Mouse (Mus musculus) MEL (cell line): Measurements from ENCODE around the gene Gpatch2l. TPM values are rescaled to one million over a fixed set of nuclear protein-coding genes. Genes with fewer than 3 reads are reported as not detected.

Experiments
- DNase-seq: peaks from one replicate; pipeline ENCODE4 v3.0.0; 2011; ENCODE audit warnings: low read depth, low spot score
- H3K27ac ChIP-seq: 2 replicates; pipeline ENCODE4 v1.5.1; 2012; ENCODE audit warnings: low read depth, mild to moderate bottlenecking, control low read depth, low read length, moderate library complexity; ENCODE audit not compliant: control insufficient read depth
- H3K27me3 ChIP-seq, 2 experiments: fragments of 150-350 bp in 1 of 2; sonication (generic) in 1 of 2; 2 replicates each; pipeline ENCODE4 v1.6.1; 2012; ENCODE audit warnings: low read length in 2 of 2, mild to moderate bottlenecking in 2 of 2, improper control_type of control experiment in 1 of 2, moderate library complexity in 1 of 2; ENCODE audit not compliant: insufficient read depth in 2 of 2, control insufficient read depth in 1 of 2
- H3K36me3 ChIP-seq, 2 experiments: 2 replicates each; pipeline ENCODE4 v1.6.1; 2012 to 2014; ENCODE audit warnings: low read length in 2 of 2, improper control_type of control experiment in 1 of 2, inconsistent platforms in 1 of 2, mild to moderate bottlenecking in 1 of 2; ENCODE audit not compliant: insufficient read depth in 2 of 2, control insufficient read depth in 1 of 2
- H3K4me1 ChIP-seq, 2 experiments: fragments of 150-350 bp in 1 of 2; sonication (generic) in 1 of 2; 2 replicates each; pipeline ENCODE4 v1.6.1; 2012; ENCODE audit warnings: low read length in 2 of 2, improper control_type of control experiment in 1 of 2, mild to moderate bottlenecking in 1 of 2; ENCODE audit not compliant: insufficient read depth in 2 of 2, control insufficient read depth in 1 of 2
- H3K4me3 ChIP-seq, 2 experiments: fragments of 150-350 bp in 1 of 2; sonication (generic) in 1 of 2; 2 replicates each; pipeline ENCODE4 v1.5.1; 2012; ENCODE audit warnings: low read depth in 2 of 2, low read length in 2 of 2, mild to moderate bottlenecking in 2 of 2, moderate library complexity in 2 of 2, control low read depth in 1 of 2, improper control_type of control experiment in 1 of 2; ENCODE audit not compliant: control insufficient read depth in 1 of 2, insufficient read depth in 1 of 2
- H3K79me2 ChIP-seq: 2 replicates; pipeline ENCODE4 v1.6.1; 2012; ENCODE audit warnings: mild to moderate bottlenecking, low read length, moderate library complexity; ENCODE audit not compliant: control insufficient read depth, poor library complexity, insufficient read depth
- H3K9ac ChIP-seq: 2 replicates; pipeline ENCODE4 v1.6.1; 2012; ENCODE audit warnings: low read depth, mild to moderate bottlenecking, control low read depth, low read length, moderate library complexity; ENCODE audit not compliant: control insufficient read depth, poor library complexity, severe bottlenecking
- H3K9me3 ChIP-seq: fragments of 150-350 bp; sonication (generic); replicated peaks from 2 replicates; pipeline ENCODE4 v1.6.1; 2012; ENCODE audit warnings: mild to moderate bottlenecking, low read length, improper control_type of control experiment, moderate library complexity; ENCODE audit not compliant: insufficient read depth
- CHD2 ChIP-seq: IDR thresholded peaks from 2 replicates; pipeline ENCODE4 v1.6.1; 2011; ENCODE audit warnings: low read length, improper control_type of control experiment
- E2F4 ChIP-seq: IDR thresholded peaks from 2 replicates; pipeline ENCODE4 v1.6.1; 2011; ENCODE audit warnings: low read depth, low read length, improper control_type of control experiment, borderline replicate concordance
- ELF1 ChIP-seq: IDR thresholded peaks from 2 replicates; pipeline ENCODE4 v1.6.1; 2014; ENCODE audit warnings: low read depth, mild to moderate bottlenecking, inconsistent platforms, low read length, improper control_type of control experiment, moderate library complexity
- GABPA ChIP-seq: IDR thresholded peaks from 2 replicates; pipeline ENCODE4 v1.6.1; 2012; ENCODE audit warnings: low read depth, mild to moderate bottlenecking, inconsistent platforms, low read length, improper control_type of control experiment, moderate library complexity
- KAT2A ChIP-seq: conservative IDR thresholded peaks from 2 replicates; pipeline ENCODE4 v1.6.1; 2012; ENCODE audit warnings: low read depth, low read length, improper control_type of control experiment, inconsistent platforms
- MAX ChIP-seq: IDR thresholded peaks from 2 replicates; pipeline ENCODE4 v1.6.1; 2011; ENCODE audit warnings: low read length, improper control_type of control experiment
- MAZ ChIP-seq: IDR thresholded peaks from 2 replicates; pipeline ENCODE4 v1.6.1; 2012; ENCODE audit warnings: low read depth, mild to moderate bottlenecking, inconsistent platforms, low read length, improper control_type of control experiment
- NRF1 ChIP-seq: IDR thresholded peaks from 2 replicates; pipeline ENCODE4 v1.6.1; 2014; ENCODE audit warnings: low read depth, mild to moderate bottlenecking, inconsistent platforms, low read length, improper control_type of control experiment, moderate library complexity; ENCODE audit not compliant: poor library complexity, insufficient read depth, severe bottlenecking
- RAD21 ChIP-seq: IDR thresholded peaks from 2 replicates; pipeline ENCODE4 v1.6.1; 2011; ENCODE audit warnings: mild to moderate bottlenecking, low read depth, low read length, improper control_type of control experiment
- USF1 ChIP-seq: IDR thresholded peaks from 2 replicates; pipeline ENCODE4 v1.6.1; 2014; ENCODE audit warnings: low read depth, mild to moderate bottlenecking, inconsistent platforms, low read length, improper control_type of control experiment, moderate library complexity
- ZC3H11A ChIP-seq: IDR thresholded peaks from 2 replicates; pipeline ENCODE4 v1.6.1; 2012; ENCODE audit warnings: low read depth, mild to moderate bottlenecking, inconsistent platforms, low read length, improper control_type of control experiment
- ZKSCAN1 ChIP-seq: IDR thresholded peaks from 2 replicates; pipeline ENCODE4 v1.6.1; 2012; ENCODE audit warnings: low read depth, mild to moderate bottlenecking, inconsistent platforms, low read length, improper control_type of control experiment, moderate library complexity
- polyA plus RNA-seq, 2 experiments: library from polyadenylated mRNA; stranded (reverse) in 1 of 2; unstranded in 1 of 2; fragments of >175 nt in 1 of 2; fragments of >200 nt in 1 of 2; gene quantifications; 2 replicates each; pipeline versions ENCODE4 v1.2.1 to v1.2.4; 2012; ENCODE audit warnings: low replicate concordance in 2 of 2, low read depth in 1 of 2; ENCODE audit not compliant: insufficient read length in 2 of 2, insufficient read depth in 1 of 2, missing spikeins in 1 of 2
- total RNA-seq: library from RNA; depleted of rRNA; stranded (reverse); fragments of 300-350 nt; gene quantifications from 2 replicates; pipeline ENCODE4 v1.2.3, GENCODE M21; 2012

The Gpatch2l gene
- total and polyA plus RNA-seq, 3 experiments: 15.5 to 50.5 (median 18.6) TPM

DNA sequence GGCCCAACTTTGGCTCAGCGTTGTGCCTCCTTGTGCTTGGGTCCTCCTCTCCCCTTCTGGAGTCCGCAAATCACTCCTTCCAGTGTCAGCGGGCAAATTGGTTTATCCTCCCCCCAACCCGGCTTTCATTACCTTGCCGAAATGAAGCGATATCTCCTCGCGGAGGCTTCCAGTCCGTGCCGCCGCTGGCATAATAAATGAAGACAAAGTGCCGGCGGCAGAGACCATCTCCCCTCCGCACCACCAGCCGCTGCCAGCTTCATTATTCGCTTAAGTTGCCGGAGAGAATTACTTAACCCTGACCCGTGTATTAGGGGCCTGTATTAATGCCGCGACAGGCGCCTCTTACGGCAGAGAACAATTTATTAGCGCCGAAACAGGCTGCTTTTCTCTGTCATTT is 27.5 kb upstream of the Gpatch2l start:
- no peaks in the 10 kb centered on the region for H3K79me2 ChIP-seq
- DNase-seq: no peak
- TF ChIP-seq CHD2: no peak
- TF ChIP-seq, all 39 proteins: peak for 0
- H3K4me1 ChIP-seq: no peaks in the 10 kb centered on the region
- no peaks in the 10 kb centered on the region for H3K9me3 ChIP-seq
- H3K36me3 ChIP-seq: no peaks in the 10 kb centered on the region
- no peak overlapping the region for H3K9ac ChIP-seq
- no peaks in the 10 kb centered on the region for H3K27me3 ChIP-seq
- no peak overlapping the region for H3K27ac ChIP-seq
- H3K4me3 ChIP-seq: no peak overlapping the region

DNA sequence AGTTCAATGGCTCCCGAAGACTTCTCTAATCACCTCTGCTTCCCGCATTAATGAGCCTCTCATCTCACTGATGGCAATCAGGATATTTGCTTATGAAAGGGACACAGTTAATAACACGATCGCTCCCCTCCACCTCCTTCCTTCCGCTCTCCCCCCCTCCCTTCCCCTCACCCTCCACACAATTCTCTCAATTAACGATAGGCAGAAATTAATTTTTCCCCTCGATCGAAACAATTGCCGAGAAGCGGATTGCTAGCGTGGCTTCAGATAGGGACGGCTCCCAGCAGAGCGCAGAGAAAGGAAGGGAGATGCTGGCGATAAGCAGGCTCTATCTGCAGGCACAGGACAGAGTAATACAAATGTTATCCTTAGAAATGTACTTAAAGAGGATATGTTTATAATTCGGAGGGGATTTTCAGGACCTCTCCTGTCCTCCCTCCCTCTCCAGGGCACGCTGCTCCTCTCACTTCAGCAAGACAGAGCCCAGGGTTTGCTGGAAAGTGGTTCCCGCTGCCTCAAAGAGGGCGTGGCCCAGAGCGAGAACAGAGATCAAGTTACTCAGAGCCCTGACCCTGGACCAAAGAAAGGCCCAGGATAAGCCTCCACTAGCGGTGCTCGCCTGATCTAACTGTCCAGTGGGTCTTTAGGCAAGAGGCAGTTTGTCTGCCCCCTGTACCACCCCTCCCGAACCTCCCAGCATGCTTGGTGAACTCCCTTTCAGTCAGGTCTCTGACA is 24.8 kb upstream of the Gpatch2l start:
- Histone ChIP-seq H3K9me3 (no peaks in the 10 kb centered on the region), H3K4me3 (no peak overlapping the region), H3K4me1 (no peaks in the 10 kb centered on the region), H3K27ac (no peak overlapping the region), H3K9ac (no peak overlapping the region), H3K79me2 (no peaks in the 10 kb centered on the region), H3K27me3 (no peaks in the 10 kb centered on the region), H3K36me3 (no peaks in the 10 kb centered on the region)
- DNase-seq: no peak
- no peak for TF ChIP-seq RAD21
- TF ChIP-seq E2F4: no peak
- no peak for TF ChIP-seq KAT2A
- no peak for TF ChIP-seq GABPA
- no peak for TF ChIP-seq ZKSCAN1
- TF ChIP-seq USF1: no peak
- TF ChIP-seq ZC3H11A: no peak
- no peak for TF ChIP-seq MAX
- TF ChIP-seq CHD2: no peak
- TF ChIP-seq MAZ: no peak

DNA sequence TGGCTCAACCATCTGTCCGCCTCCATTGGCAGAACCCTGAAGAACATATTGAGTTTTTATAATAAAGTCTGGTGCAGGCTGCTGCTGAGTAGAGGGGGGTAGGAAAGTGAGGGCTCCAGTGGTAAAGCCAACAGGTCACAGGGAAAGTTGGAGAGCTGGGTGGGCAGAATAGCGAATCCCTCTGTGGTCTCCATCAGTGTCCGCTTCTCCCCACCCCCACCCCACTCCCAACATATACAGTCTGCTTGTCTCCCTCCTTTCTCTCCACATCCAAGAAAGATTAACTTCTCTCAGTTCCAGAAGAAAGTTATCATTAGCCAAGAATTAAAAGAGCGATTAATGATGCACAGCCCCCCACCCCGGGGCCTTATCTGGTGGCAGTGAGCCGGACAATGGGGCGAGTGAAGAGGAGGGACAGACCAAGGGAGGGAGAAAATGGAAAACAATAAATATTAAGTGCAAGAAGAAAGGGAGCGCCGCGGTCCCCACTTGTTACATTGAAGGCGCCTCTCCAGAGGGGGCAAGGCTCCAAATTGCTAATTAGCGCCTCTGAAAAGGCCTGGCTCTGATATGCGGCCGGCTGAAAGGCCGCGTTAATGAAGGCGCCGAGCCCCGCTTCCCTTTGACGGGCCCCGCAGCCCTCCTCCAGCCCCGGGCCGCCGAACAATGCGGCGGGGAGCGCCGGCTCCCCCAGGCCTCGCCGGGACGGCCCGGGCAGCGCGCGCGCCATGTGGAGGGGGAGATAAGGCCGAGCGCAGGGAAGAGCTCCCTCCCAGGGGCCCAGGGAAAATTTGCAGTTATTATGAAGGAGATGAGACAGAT is 21.2 kb upstream of the Gpatch2l start:
- no peak for TF ChIP-seq NRF1
- TF ChIP-seq ELF1: no peak
- Histone ChIP-seq H3K36me3 (no peaks in the 10 kb centered on the region), H3K4me3 (no peak overlapping the region), H3K9ac (no peak overlapping the region), H3K4me1 (no peaks in the 10 kb centered on the region), H3K27ac (no peak overlapping the region), H3K9me3 (no peaks in the 10 kb centered on the region), H3K79me2 (no peaks in the 10 kb centered on the region), H3K27me3 (no peaks in the 10 kb centered on the region)
- no peak for DNase-seq
